Mouse (Mus musculus): ENCODE data around the gene Ccnt2. TPM values are rescaled to one million over a fixed set of nuclear protein-coding genes. Genes with fewer than 3 reads are reported as not detected.

The Ccnt2 gene
- polyA plus RNA-seq, 1 experiment: 50.0 TPM

- Histone ChIP-seq H3K36me3 (ENCODE audit: control insufficient read depth, insufficient read depth, low read length) (peaks cover 25% of the 10 kb centered on the region), H3K4me3 (ENCODE audit: control insufficient read depth, insufficient read depth, low read length) (no peak overlapping the region), H3K27me3 (ENCODE audit: control insufficient read depth, insufficient read depth, low read length) (no peaks in the 10 kb centered on the region), H3K27ac (ENCODE audit: control insufficient read depth, insufficient read depth, low read length) (no peak overlapping the region), H3K4me1 (replicated peaks; ENCODE audit: control insufficient read depth, insufficient read depth, low read length) (peaks cover 7% of the 10 kb centered on the region)
- TF ChIP-seq CTCF (IDR thresholded peaks at IDR 0.05; ENCODE audit: borderline replicate concordance, control insufficient read depth, extremely low read depth, insufficient read depth, low read length, poor library complexity) (no peak), POLR2A (IDR thresholded peaks at IDR 0.05; ENCODE audit: control insufficient read depth, extremely low read depth, insufficient read depth, low read length, poor library complexity) (no peak)
- WGBS: 3% methylated on average over 4 of the region's 4 CpGs
- peak; percentile 27 for DNase-seq
These were observed 22.4 kb downstream of the Ccnt2 start for GRCm38 (mm10) chr1:127796341-127796740.

- 60% methylated on average over 1 of the region's 1 CpGs for WGBS
- Histone ChIP-seq H3K4me1 (replicated peaks; ENCODE audit: control insufficient read depth, insufficient read depth, low read length) (peaks cover 7% of the 10 kb centered on the region), H3K4me3 (ENCODE audit: control insufficient read depth, insufficient read depth, low read length) (no peak overlapping the region), H3K36me3 (ENCODE audit: control insufficient read depth, insufficient read depth, low read length) (peaks cover 30% of the 10 kb centered on the region), H3K27me3 (ENCODE audit: control insufficient read depth, insufficient read depth, low read length) (no peaks in the 10 kb centered on the region), H3K27ac (ENCODE audit: control insufficient read depth, insufficient read depth, low read length) (peak overlapping the region; percentile 43; the same call in 1 of the 2 replicates)
- DNase-seq: no peak
- TF ChIP-seq POLR2A (IDR thresholded peaks at IDR 0.05; ENCODE audit: control insufficient read depth, extremely low read depth, insufficient read depth, low read length, poor library complexity): no peak
- no peak for TF ChIP-seq CTCF (IDR thresholded peaks at IDR 0.05; ENCODE audit: borderline replicate concordance, control insufficient read depth, extremely low read depth, insufficient read depth, low read length, poor library complexity)
These were observed 22.8 kb downstream of the Ccnt2 start for GRCm38 (mm10) chr1:127796752-127797151.

- 93% methylated on average over 8 of the region's 8 CpGs for WGBS
- no peak overlapping the region for H3K4me3 ChIP-seq (ENCODE audit: control insufficient read depth, insufficient read depth, low read length)
- no peak for DNase-seq
- H3K36me3 ChIP-seq (ENCODE audit: control insufficient read depth, insufficient read depth, low read length): peaks cover 50% of the 10 kb centered on the region
- no peaks in the 10 kb centered on the region for H3K4me1 ChIP-seq (replicated peaks; ENCODE audit: control insufficient read depth, insufficient read depth, low read length)
- no peak for TF ChIP-seq POLR2A (IDR thresholded peaks at IDR 0.05; ENCODE audit: control insufficient read depth, extremely low read depth, insufficient read depth, low read length, poor library complexity)
- no peak for TF ChIP-seq CTCF (IDR thresholded peaks at IDR 0.05; ENCODE audit: borderline replicate concordance, control insufficient read depth, extremely low read depth, insufficient read depth, low read length, poor library complexity)
- no peaks in the 10 kb centered on the region for H3K27me3 ChIP-seq (ENCODE audit: control insufficient read depth, insufficient read depth, low read length)
- H3K27ac ChIP-seq (ENCODE audit: control insufficient read depth, insufficient read depth, low read length): no peak overlapping the region
These were observed 29.0 kb downstream of the Ccnt2 start for GRCm38 (mm10) chr1:127802916-127803315.

GRCm38 (mm10) chr1:127808671-127809070 is 34.7 kb downstream of the Ccnt2 start:
- TF ChIP-seq CTCF (IDR thresholded peaks at IDR 0.05; ENCODE audit: borderline replicate concordance, control insufficient read depth, extremely low read depth, insufficient read depth, low read length, poor library complexity) (no peak), POLR2A (IDR thresholded peaks at IDR 0.05; ENCODE audit: control insufficient read depth, extremely low read depth, insufficient read depth, low read length, poor library complexity) (no peak)
- WGBS: over 99% methylated on average over 7 of the region's 7 CpGs

GRCm38 (mm10) chr1:127812929-127813328 is 39.0 kb downstream of the Ccnt2 start:
- Histone ChIP-seq H3K4me1 (replicated peaks; ENCODE audit: control insufficient read depth, insufficient read depth, low read length) (no peaks in the 10 kb centered on the region), H3K4me3 (ENCODE audit: control insufficient read depth, insufficient read depth, low read length) (no peak overlapping the region), H3K27me3 (ENCODE audit: control insufficient read depth, insufficient read depth, low read length) (no peaks in the 10 kb centered on the region), H3K36me3 (ENCODE audit: control insufficient read depth, insufficient read depth, low read length) (no peaks in the 10 kb centered on the region), H3K27ac (ENCODE audit: control insufficient read depth, insufficient read depth, low read length) (no peak overlapping the region)
- TF ChIP-seq CTCF (IDR thresholded peaks at IDR 0.05; ENCODE audit: borderline replicate concordance, control insufficient read depth, extremely low read depth, insufficient read depth, low read length, poor library complexity) (no peak), POLR2A (IDR thresholded peaks at IDR 0.05; ENCODE audit: control insufficient read depth, extremely low read depth, insufficient read depth, low read length, poor library complexity) (no peak)
- 83% methylated on average over 7 of the region's 7 CpGs for WGBS
- DNase-seq: no peak

More at GRCm38 (mm10) chr1:127808671-127809070, 34.7 kb downstream of the Ccnt2 start:
- no peaks in the 10 kb centered on the region for H3K4me1 ChIP-seq (replicated peaks; ENCODE audit: control insufficient read depth, insufficient read depth, low read length)
- DNase-seq: no peak
- H3K27me3 ChIP-seq (ENCODE audit: control insufficient read depth, insufficient read depth, low read length): no peaks in the 10 kb centered on the region
- peaks cover 11% of the 10 kb centered on the region for H3K36me3 ChIP-seq (ENCODE audit: control insufficient read depth, insufficient read depth, low read length)
- H3K4me3 ChIP-seq (ENCODE audit: control insufficient read depth, insufficient read depth, low read length): no peak overlapping the region
- H3K27ac ChIP-seq (ENCODE audit: control insufficient read depth, insufficient read depth, low read length): no peak overlapping the region

DNA sequence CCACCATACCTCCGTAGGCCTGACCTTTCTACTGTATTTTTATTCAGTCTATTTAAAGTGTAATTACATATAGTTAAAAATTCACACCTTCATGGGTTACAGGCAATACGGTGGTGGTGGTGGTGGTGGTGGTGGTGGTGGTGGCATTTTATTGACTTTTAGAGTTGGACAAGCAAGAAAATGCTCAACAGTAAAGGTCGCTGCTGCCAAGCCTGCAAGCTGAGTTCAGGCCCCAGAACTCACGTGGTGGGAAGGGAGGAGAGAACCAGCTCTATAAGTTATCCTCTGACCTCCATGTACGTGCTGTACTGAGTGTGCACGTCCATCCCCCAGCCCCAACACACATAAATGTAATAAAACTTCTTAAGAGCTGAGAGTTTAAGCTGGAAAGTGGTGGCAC is 42.4 kb downstream of the Ccnt2 start:
- TF ChIP-seq POLR2A (IDR thresholded peaks at IDR 0.05; ENCODE audit: control insufficient read depth, extremely low read depth, insufficient read depth, low read length, poor library complexity) (no peak), CTCF (IDR thresholded peaks at IDR 0.05; ENCODE audit: borderline replicate concordance, control insufficient read depth, extremely low read depth, insufficient read depth, low read length, poor library complexity) (no peak)
- Histone ChIP-seq H3K27ac (ENCODE audit: control insufficient read depth, insufficient read depth, low read length) (no peak overlapping the region), H3K4me3 (ENCODE audit: control insufficient read depth, insufficient read depth, low read length) (no peak overlapping the region), H3K27me3 (ENCODE audit: control insufficient read depth, insufficient read depth, low read length) (no peaks in the 10 kb centered on the region), H3K4me1 (replicated peaks; ENCODE audit: control insufficient read depth, insufficient read depth, low read length) (no peaks in the 10 kb centered on the region), H3K36me3 (ENCODE audit: control insufficient read depth, insufficient read depth, low read length) (no peaks in the 10 kb centered on the region)
- no peak for DNase-seq
- 96% methylated on average over 6 of the region's 6 CpGs for WGBS

- 16% methylated on average over 2 of the region's 2 CpGs for WGBS
- peak; percentile 34 for DNase-seq
These were observed 53.4 kb downstream of the Ccnt2 start for GRCm38 (mm10) chr1:127827325-127827724.

More at GRCm38 (mm10) chr1:127827325-127827724, 53.4 kb downstream of the Ccnt2 start:
- Histone ChIP-seq H3K4me3 (ENCODE audit: control insufficient read depth, insufficient read depth, low read length) (no peak overlapping the region), H3K4me1 (replicated peaks; ENCODE audit: control insufficient read depth, insufficient read depth, low read length) (peaks cover 13% of the 10 kb centered on the region), H3K27me3 (ENCODE audit: control insufficient read depth, insufficient read depth, low read length) (no peaks in the 10 kb centered on the region), H3K36me3 (ENCODE audit: control insufficient read depth, insufficient read depth, low read length) (no peaks in the 10 kb centered on the region), H3K27ac (ENCODE audit: control insufficient read depth, insufficient read depth, low read length) (no peak overlapping the region)
- TF ChIP-seq CTCF (IDR thresholded peaks at IDR 0.05; ENCODE audit: borderline replicate concordance, control insufficient read depth, extremely low read depth, insufficient read depth, low read length, poor library complexity) (no peak), POLR2A (IDR thresholded peaks at IDR 0.05; ENCODE audit: control insufficient read depth, extremely low read depth, insufficient read depth, low read length, poor library complexity) (no peak)
